Mouse (Mus musculus) right cerebral cortex, postnatal 10 days (tissue): ENCODE data around the gene Gm5134.
A peak's percentile ranks its signal among the peaks of the same experiment; 100 is the strongest.

ENCODE experiments used
- DNase-seq, 2 experiments: peaks; one replicate each; pipeline ENCODE4 v3.0.0; 2021; ENCODE audit warnings: low spot score in 2 of 2

Gene Gm5134

DNA sequence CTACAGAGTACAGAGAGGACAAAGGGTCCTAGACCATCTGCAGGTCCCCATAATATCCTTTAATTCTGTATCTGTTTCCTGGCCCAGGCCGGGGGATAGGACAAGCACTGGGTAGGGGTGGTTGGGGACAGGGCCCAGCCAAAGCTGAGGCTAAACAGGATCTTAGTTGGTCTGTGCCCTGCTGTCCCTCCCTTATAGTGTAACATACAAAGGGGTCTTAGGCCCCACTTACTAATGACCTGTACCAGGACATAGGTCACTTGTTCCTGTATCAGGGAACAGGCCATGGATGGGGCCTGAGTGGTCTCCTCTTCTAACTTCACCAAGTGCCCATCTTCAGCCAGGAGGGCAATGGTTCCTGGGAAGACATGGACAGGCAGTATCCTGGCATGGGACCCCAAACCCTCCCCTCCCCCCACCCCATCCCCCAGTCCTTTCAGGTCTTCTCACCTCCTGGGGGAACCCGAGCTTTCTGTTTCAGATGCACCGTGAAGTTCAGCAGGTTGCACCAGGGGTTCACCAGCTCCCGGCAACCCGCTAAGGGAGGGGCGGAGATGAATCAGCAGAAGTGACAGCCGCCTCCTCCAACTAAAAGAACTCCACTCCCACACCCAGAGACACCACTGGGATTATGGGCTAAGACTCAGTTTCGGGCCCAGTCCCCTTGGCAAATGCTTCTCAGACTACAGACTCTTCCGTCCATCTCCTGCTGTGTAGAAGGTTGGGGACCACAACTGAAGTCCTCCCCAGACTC is 14.7 kb upstream of the Gm5134 start:
- no peak for DNase-seq

DNA sequence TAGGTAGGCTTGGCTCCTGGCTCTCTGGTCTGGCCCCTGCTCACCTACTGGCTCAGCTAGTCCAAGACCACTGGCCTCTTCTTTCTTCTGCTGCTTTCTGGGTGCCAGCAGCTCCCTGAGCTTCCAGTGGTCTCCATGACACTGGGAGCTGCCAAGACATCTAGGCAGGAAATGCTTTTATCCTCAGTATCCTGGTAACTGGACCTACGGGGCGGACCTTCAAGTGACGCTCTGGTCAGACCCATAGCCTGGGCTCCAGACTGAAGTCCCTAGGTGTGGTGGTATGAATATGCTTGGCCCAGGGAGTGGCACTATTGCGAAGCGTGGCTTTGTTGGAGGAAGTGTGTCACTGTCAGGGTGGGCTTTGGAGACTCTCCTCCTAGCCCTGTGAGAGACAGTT is 13.8 kb upstream of the Gm5134 start, which contains the start of gene Gm867:
Gene Gm867, minus strand, starts transcription at position 153 of the 400 bp plus-strand sequence.
- DNase-seq = no peak

DNA sequence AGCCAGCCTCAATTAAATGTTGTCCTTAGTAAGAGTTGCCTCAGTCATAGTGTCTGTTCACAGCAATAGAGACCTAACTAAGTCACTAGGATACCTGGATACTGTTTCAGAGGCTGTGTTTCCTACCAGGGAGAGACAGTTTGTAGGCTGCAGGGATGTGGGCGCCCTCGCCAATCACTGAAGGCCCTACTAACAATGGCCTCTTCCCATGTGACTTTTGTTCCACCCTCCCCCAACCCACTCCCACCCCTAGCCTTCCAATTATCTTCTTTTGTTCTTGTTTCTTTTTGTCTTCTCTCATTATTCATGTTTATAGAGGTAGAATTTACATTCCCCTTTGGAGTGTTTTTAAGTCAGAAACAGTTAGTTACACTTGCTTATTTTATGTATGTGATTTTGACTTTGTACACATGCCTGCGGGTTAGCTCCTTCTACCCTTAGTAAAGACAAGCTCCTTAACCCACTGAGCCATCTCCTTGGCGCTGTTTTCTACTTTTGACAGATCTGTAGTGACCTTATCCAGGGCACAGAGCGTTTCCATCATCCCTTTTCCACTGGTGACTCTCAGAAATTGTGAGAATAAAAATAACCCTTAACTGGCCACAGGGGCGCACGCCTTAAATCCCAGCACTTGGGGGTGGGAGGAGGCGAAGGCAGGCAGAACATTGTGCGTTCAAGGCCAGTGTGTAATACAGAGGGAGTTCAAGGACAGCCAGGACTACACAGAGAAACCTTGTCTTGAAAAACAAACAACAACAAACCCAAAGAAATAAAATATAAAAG is 13.1 kb upstream of the Gm5134 start:
- no peak for DNase-seq

DNA sequence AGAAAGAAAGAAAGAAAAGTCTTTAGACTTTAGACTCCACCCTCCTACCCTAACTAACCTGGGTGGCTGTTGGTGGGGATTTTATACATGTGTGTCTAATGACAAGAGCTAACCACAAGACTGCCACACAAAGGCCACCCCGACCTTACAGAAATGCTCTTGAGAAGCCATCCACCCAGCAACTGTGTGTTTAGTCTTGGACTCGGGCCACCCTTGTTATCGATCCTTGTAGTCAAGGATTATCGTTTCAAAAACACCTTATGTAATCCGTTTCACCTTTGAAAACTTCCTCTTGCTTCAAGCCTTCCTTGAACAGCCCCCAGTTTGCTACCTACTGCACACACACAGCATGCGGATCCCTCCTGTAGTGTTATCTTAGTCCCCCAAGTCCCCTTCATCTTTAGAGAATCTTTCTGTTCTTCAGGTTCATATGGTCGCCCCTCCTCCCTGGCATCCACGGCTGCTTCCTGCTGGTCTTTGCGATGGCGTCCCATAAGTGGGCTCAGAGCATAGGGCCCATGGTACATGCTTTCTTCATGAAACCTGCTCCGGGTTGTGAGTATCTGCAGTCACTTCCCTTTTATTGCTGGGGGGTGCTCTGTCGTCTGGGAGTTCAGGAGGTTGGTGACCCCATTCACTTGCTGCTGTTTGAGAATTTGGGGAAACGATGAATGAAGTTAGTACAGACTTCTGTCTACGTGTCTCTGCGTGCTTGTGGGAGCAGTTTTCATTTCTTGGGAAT is 11.4 kb upstream of the Gm5134 start, which contains the start of gene Vpreb3:
Gene Vpreb3, plus strand, starts transcription at position 322 of the 742 bp plus-strand sequence.
- DNase-seq = peak in 1 of 2 experiments; percentile 18

DNA sequence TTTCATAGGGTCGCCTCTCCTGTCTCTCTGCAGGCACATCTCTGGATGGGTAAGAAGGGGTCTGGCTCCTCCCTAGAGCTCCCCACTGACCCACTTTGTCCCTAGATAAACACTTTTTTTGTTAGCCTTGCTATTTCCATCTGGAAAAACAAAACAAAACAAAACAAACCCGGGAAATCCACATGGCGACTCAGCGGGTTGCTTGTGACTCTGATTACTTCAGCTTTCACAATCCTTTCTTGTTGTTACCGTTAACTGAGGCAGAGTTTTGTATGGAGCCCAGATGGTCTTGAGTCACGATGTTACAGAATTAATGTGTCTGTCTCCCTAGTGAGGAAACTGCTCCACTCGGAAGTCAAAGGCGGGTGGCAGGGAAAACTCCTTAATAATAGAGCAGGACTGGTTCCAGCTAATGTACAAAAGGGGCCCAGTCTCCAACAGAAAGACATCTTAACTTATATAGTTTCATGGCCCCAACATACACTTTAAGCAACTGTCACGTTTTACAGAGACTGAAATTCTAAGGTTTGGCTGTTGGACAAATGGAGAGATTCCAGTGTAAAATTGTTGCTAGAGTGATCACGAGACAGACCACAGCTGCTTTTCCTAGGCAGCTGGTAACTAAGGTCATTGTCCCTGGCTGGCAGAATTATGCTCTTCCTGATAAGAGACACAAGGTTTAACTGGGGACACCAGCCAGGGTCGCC is 10.1 kb upstream of the Gm5134 start:
- DNase-seq = peak in 1 of 2 experiments; percentile 26

DNA sequence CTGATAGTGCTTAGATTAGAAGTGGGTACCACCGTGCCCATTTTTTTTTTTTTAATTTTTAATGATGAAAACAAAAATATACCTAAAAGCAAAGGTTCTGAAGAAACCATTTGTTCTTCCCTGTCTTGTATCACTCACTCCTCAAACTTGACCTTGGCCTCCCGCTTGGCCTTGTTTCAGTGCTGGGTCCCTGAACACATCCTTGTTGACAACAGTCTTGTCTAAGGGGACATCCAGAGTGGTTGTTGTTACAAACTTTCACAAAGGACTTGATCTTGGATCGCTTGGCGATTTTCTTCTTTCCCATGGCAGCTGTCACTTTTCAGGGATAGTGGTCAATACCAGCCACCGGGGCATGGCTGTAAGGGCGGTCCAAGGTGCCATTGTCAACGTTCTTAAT is 9.1 kb upstream of the Gm5134 start:
- no peak for DNase-seq

DNA sequence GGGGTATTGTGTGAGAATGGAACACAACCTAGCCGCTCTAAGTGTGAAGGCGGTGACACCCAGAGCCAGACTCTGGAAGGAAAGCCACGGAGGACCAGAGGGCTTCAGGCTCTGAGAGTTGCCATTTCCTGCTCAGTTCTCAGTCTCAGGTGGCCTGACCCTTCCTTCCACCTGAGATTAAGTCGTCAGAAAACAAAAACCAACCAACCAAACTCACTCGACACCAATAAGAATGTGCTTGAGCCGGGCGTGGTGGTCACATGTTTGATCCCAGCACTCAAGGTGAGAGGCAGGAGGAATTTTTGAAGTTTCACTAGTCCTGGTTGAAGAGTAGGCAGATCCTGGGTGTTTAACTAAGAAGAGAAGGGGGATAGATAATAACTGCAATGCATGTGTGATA is 8.4 kb upstream of the Gm5134 start:
- no peak for DNase-seq

DNA sequence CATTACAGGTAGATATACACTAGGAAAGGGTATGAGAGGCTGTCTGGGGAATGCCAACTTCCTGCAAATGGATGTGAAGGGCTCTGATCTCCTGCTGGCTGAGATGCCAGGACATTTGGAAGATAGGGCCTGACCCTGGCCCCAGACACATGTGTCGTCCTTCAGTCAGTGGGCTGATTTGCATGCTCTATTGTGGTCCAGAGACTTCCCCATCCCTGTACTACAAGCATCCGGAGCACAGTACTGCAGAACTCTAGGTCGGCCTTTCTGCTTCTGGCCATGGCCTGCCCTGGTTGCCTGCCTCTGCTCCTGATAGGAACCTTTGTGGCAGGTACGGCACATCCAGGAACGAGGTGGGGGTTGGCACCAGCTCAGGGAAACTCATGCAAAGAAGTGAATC is 6.2 kb upstream of the Gm5134 start:
- DNase-seq = no peak

DNA sequence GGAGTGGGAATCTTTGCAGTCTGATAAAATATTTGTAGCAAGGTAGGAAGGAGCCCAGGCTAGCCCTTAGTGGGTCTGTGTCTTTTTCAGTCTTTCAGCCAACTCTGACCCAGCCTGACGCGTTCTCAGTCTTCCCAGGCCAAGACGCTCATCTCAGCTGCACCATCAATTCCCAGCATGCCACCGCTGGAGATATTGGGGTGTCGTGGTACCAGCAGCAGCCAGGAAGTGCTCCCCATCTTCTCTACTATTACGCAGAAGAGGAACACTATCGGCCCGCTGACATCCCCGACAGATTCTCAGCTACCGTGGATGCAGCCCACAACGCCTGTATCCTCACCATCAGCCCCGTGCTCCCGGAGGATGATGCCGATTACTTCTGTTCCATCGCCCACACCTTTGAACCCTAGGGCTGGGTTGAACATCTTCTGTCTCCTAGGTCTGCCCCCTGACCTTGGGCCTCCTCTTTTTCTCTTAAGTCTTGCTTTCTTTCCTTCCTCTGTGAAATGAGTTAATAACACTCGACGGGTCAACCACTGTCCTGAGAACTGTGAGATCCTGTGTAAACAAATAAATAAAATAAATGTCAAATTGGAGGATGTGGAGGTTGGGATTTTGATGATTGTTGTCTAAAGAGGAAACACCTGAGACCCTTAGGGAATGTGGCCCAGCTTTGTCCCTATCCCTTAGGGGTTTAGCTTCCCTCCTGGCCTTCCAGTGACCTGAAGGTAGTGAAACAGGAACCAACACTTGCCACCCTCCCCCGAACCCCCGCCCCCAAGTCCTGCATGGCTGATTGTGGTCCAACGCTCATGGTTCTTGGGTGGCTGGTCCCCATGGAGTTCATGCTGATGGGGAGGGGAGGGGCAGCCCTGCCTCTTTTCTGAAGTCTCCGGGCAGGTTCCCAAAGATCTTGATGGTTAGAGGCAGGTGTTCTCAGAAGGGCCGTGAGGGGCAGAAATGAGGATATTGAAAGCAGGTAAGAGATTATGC is 5.0 kb upstream of the Gm5134 start:
- no peak for DNase-seq

DNA sequence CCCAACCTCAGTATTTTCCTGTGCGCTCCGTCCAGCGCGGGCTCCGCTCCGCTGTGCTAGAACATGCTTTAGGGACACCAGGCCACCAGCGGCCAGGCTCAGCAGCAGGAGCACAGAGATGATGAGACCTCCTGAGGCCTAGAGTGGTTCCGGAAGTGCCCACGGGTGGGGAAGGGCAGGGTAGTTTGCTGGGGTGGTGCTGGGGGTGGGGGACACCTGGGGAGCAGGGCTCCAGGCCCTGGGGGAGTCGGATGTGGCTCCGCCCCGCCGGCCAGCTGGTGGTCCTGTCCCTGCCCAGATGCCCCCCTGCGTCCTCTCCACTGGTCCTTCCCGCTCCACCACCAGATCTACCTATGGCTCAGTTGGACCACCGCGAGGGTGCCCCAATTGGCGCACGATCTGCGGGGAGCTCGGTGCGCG is 3.5 kb upstream of the Gm5134 start:
- DNase-seq = no peak

DNA sequence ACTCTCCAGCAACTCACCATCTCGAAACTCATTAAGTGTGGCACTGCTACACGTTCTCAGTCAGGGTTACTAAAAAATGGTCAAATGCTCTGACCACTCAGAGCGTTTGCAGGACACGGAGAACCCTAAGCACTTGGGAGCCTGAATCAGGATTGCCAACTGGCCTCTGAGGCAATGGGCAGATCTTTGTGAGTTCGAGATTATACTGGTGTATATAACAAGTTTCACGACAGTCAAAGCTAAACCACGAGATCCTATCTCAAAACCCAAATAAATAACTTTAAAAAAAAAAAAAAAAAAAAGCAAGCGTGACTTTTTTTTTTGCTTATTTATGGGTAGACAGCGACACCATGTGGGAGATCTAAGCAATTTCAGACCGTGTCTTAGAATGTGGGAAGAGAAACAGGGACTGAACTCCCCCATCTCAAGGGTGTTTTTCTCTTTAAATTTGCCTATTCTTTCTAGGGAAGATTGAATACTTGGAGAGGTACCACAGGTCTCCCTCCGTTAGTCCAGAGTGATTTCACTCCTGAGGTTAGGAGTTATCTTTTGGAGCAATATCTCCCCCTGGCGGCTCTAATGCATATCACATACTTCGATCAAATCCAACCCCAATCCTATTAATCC is 2.8 kb upstream of the Gm5134 start:
- no peak for DNase-seq

DNA sequence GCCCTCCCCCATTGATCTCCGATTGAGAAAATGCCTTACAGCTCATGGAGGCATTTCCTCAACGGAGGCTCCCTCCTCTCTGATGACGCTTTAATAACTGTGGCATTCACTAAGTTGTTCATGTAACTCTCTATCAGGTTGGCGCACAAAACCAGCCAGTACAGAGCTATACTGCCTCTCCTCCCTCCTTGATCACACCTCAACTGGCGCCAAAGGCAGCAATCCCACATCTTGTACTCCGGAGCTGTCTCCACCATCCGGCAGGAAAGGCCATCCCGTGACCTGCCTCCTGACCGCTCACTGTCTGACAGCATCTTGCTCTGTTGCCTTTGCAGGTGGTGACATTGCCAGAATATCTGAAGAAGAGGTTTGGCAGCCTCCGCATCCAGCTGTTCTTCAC is 19.5 kb downstream of the Gm5134 start:
- DNase-seq = no peak

DNA sequence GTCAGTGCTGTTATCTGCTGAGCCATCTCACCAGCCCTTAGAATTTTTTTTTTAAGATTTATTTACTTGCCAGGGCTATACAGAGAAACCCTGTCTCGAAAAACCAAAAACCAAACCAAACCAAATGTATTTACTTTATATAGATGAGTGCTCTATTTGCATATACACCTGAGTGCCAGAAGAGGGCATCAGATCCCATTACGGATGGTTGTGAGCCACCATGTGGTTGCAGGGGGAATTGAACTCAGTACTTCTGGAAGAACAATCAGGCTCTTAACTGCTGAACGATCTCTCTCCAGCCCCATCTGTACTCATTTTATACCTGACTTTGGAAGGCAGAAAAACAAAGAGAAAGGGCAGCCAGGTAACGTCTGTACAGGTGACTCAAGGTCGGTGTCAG is 20.9 kb downstream of the Gm5134 start:
- DNase-seq = no peak

DNA sequence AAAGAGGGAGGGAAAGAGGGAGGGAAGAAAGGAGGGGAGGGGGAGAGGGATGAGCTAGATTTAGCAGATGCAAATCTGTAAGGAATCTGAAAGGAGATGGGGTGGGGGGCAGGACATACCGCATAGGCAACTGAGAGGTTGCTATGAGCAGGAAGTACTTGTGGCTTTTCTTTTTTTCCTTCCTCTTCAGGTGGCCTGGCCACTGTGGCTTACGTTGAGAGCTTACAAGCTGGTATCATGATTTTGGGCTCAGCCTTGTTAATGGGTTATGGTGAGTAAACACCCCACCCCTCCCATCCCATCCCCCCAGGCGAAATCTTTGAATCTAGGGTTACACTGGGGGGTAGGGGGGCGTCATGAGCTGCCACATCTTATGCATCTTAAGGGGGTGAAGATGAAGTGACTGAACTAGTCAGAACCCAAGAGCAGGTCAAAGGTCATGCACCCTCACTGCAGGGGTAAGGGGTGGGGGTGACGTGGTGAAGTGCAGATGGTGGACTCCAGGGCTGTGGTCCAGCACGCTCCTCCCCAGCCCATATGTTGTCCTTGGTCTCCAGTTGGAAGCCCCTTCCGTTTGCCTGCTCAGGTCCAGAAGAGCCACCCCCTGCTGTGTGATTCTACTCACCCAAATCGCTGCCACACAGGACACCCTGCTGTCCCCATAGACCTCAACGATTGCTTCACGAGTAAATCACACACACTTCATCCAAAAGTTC is 24.0 kb downstream of the Gm5134 start:
- no peak for DNase-seq

DNA sequence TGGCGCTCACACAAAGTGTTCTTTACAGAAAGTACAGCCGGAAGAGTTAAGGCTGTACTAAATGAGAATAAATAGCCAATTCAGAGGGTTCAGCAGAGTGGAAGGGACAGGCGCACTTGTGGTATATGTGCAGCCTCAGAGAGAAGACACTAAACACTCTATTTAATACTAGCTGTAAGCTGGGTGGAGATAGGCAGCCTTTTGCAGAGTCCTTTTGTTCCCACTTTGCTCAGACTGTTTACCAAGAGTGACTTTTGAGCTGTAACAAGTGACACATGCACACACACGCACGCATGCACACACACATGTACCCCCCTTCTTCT is 24.5 kb downstream of the Gm5134 start:
- no peak for DNase-seq

DNA sequence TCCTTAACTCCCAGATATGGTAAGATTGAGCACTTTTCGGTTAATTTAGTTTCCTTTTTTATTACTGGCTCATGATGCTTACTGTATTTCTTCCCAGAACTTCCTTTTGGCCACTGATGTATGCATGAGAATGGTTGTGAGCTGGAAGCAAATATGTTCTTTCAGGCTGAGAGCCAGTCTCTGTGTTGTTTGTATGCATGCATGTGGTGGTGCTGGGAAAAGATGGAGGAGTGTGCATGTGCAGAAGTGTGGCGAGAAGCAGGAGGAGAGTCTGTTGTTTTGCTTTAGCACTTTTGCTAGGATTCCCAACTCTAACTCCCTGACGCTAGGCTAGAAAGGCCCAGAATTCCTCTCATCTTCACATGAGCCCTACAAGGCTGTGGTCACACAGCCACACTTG is 25.1 kb downstream of the Gm5134 start:
- peak; percentile 46 to 66 for DNase-seq

DNA sequence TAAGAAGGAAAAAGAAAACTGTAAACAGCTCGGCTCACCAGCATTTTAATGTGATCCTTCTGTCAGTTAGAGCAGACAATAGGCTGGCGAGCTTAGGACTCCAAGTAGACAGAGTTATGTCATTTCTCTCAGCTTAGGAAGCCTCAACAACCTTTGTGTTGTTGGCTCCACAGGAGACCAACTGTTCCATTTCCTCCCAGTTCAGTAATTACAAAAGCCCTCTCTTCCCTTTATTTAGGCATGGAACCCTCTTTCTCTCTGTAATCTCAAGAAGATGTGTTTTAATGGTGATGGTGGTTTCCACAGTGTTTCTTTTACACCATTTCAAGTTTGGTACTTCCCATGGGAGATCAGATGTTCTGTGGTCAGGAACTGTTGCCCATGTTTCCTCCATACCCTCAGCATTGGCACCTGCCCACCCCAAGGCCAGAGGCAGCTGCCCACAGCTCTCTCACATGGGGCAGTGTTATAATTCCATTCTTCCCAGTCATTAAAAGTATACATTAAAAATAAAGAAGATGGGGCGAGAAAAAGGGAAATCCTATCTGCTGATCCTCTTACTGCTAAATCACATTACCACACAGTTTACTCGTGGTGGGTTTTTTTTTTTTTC is 36.2 kb downstream of the Gm5134 start:
- DNase-seq = no peak

DNA sequence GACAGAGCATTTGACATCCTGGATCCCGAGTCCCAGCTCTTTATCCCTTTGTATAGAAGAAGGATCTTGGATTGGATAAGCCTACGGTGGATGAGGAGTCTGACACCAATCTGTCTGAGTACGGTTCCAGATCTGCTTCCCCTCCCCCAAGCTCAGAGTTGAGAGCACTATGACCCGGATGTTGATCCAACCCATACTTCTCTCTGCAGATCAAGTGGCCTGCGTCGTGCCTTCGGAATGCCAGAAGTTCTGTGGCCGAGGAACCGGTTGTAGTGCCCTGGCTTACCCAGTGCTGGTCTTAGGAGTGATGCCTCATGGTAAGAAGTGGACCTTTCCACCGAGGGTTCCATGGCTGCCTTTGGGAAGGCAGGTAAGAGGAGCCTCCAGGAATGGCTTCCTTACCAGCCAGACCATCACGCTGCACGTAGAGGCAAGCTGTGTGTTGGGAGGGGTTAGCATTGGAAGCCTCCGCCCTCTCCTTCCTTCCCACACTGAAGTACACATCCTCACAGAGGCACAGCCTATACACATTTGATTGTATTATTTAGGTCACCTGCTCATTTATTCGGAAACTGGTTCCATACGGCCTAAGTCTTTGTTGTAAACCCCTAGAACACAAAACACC is 39.4 kb downstream of the Gm5134 start:
- DNase-seq = no peak
